Mouse (Mus musculus) ES-E14 (cell line): Measurements from ENCODE around the gene Rsg1.

Source experiments
- CHD2 ChIP-seq: IDR thresholded peaks from 2 replicates; pipeline ENCODE4 v1.6.1; 2014; ENCODE audit warnings: mild to moderate bottlenecking, low read depth, low read length, inconsistent platforms
- HCFC1 ChIP-seq: IDR thresholded peaks from 2 replicates; pipeline ENCODE4 v1.6.1; 2012; ENCODE audit warnings: low read length, inconsistent platforms, borderline replicate concordance; ENCODE audit not compliant: insufficient read depth
- MAFK ChIP-seq: IDR thresholded peaks from 2 replicates; pipeline ENCODE4 v1.6.1; 2014; ENCODE audit warnings: mild to moderate bottlenecking, low read depth, low read length, inconsistent platforms; ENCODE audit not compliant: insufficient read depth
- ZC3H11A ChIP-seq: IDR thresholded peaks from 2 replicates; pipeline ENCODE4 v1.6.1; 2012; ENCODE audit warnings: low read depth, mild to moderate bottlenecking, inconsistent platforms, low read length, borderline replicate concordance

DNA sequence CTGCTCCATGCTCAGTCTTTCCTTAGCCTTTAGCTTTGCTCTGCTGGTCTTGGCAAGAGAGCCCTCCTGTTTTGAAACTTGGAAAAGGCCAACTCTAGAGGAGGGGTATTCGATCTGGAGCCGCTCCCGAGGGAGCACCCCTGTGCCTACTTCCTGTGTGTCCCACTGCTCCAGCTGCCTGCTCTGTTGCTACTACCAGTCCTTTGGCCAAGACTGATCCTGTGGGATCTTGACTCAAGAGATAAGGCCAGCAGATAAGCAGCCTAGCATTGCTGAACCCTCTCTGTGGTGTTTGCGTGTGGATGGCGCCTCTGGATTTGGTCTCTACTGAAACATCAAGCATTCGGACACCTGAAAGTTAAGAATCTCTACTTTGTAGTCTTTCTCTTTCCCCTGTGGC is 11.6 kb upstream of the Rsg1 start:
- no peak for TF ChIP-seq ZC3H11A
- TF ChIP-seq MAFK: no peak
- no peak for TF ChIP-seq HCFC1
- no peak for TF ChIP-seq CHD2
